Mouse (Mus musculus) liver, embryonic 13.5 days (tissue): ENCODE measurements at regions not wholly inside any gene's neighbourhood (a gene's known extent, or its start where the extent isn't known, plus 50 kb on each side); places are given as distances from the start of the nearest gene placed in this dataset.

ENCODE experiments used
- ATAC-seq: fragments of 200-750 bp; cut with Nextera tagmentation; 2 replicates; pipeline ENCODE4 v1.8.0; 2017; ENCODE audit warnings: low read depth, mild to moderate bottlenecking, moderate number of reproducible peaks, moderate library complexity
- DNase-seq: peaks from one replicate; pipeline ENCODE4 v3.0.0; 2022
- H3K27ac ChIP-seq: fragments of 300-500 bp; sonication (generic); 2 replicates; pipeline ENCODE4 v1.5.1; 2015; ENCODE audit warnings: moderate library complexity, mild to moderate bottlenecking, inconsistent platforms
- H3K27me3 ChIP-seq: fragments of 300-500 bp; sonication (generic); 2 replicates; pipeline ENCODE4 v1.6.1; 2015; ENCODE audit warnings: mild to moderate bottlenecking, inconsistent platforms
- H3K36me3 ChIP-seq: fragments of 300-500 bp; sonication (generic); 2 replicates; pipeline ENCODE4 v1.6.1; 2015; ENCODE audit warnings: mild to moderate bottlenecking, inconsistent platforms
- H3K4me1 ChIP-seq: fragments of 300-500 bp; sonication (generic); replicated peaks from 2 replicates; pipeline ENCODE4 v1.6.1; 2015; ENCODE audit warnings: inconsistent platforms
- H3K4me2 ChIP-seq: fragments of 300-500 bp; sonication (generic); 2 replicates; pipeline ENCODE4 v1.6.1; 2015; ENCODE audit warnings: inconsistent platforms, mild to moderate bottlenecking, moderate library complexity
- H3K4me3 ChIP-seq: fragments of 300-500 bp; sonication (generic); replicated peaks from 2 replicates; pipeline ENCODE4 v1.5.1; 2015; ENCODE audit warnings: mild to moderate bottlenecking, inconsistent platforms
- H3K9ac ChIP-seq: fragments of 300-500 bp; sonication (generic); 2 replicates; pipeline ENCODE4 v1.6.1; 2015; ENCODE audit warnings: mild to moderate bottlenecking, inconsistent platforms
- H3K9me3 ChIP-seq: fragments of 300-500 bp; sonication (generic); replicated peaks from 2 replicates; pipeline ENCODE4 v1.6.1; 2016; ENCODE audit warnings: inconsistent platforms
- WGBS: fragments of 180-500 bp; shearing (Covaris S2); methylation state at CpG from one replicate; pipeline ENCODE4 v1.1.7; 2015; ENCODE audit not compliant: insufficient replicate concordance; 5-methylcytosine and 5-hydroxymethylcytosine counted together

DNA sequence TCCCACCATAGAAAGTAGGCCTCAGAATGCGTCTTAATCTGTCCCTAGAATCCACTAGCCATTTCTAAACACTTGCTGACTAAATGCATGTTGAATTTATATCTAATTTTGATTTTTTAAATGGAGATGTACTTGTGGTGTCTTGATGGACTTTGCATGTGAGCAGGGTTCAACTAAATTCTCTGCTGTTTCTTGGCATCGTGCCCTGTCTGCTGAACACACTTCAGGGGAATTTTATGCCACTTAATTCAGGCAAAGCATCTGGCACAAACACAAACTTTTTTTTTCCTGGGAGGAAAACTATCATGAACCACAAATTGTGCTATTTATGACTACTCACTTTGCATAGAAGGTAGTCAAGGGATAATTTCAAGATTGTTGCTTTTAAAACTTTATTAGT is 87.7 kb downstream of the Stc2 start:
- Histone ChIP-seq H3K4me2 (no peak overlapping the region), H3K4me3 (no peak overlapping the region), H3K4me1 (no peaks in the 10 kb centered on the region), H3K9me3 (no peaks in the 10 kb centered on the region), H3K36me3 (no peaks in the 10 kb centered on the region), H3K27ac (no peak overlapping the region), H3K9ac (no peak overlapping the region), H3K27me3 (no peaks in the 10 kb centered on the region)
- no peak for ATAC-seq
- no peak for DNase-seq
- 43% methylated on average over 2 of the region's 2 CpGs for WGBS

DNA sequence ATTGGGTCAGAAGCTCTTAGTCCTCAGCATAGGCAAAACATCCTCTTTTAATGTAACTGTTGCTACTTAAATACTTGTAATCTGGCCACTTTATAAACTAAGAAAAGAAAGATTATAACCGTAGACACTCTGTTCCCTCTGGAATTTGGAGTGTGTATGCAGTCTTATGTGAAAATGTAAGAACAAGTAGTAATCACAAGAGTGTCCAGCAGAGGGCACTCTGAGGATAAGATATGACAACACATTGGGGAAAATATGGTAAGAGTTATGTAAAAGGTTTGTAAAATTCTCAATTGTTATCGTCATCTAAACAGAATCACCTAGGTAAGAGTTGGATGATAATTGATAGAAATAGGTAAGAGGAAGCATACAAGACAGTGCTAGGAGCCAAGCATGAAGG is 66.2 kb upstream of the Gm17332 start:
- 23% methylated on average over 2 of the region's 2 CpGs for WGBS
- peak; percentile 11 for DNase-seq
- no peak overlapping the region for H3K9ac ChIP-seq
- no peaks in the 10 kb centered on the region for H3K27me3 ChIP-seq
- H3K9me3 ChIP-seq = no peaks in the 10 kb centered on the region
- no peaks in the 10 kb centered on the region for H3K36me3 ChIP-seq
- no peak overlapping the region for H3K4me2 ChIP-seq
- H3K27ac ChIP-seq = no peak overlapping the region
- H3K4me1 ChIP-seq = no peaks in the 10 kb centered on the region
- H3K4me3 ChIP-seq = no peak overlapping the region
- ATAC-seq = no peak
